Mouse (Mus musculus) gonadal fat pad, adult 2 months (tissue): Measurements from ENCODE around the gene Otop2. TPM values are rescaled to one million over a fixed set of nuclear protein-coding genes. Genes with fewer than 3 reads are reported as not detected.

Experiments
- DNase-seq: peaks from one replicate; pipeline ENCODE4 v3.0.0-alpha.2; 2012; ENCODE audit warnings: low read depth
- polyA plus RNA-seq: library from polyadenylated mRNA; depleted of rRNA; stranded (reverse); fragments of >200 nt; gene quantifications from 2 replicates; pipeline ENCODE4 v1.2.3, GENCODE M21; 2012

Otop2 gene
- polyA plus RNA-seq, 1 experiment = not detected

- DNase-seq = no peak
Observed at GRCm38 (mm10) chr11:115297214-115297826, 9.6 kb upstream of the Otop2 start, which contains the start of gene Fads6. Gene Fads6 (minus strand): TSS chr11:115297663.

GRCm38 (mm10) chr11:115298160-115298559 lies 8.8 kb upstream of the Otop2 start:
- no peak for DNase-seq

GRCm38 (mm10) chr11:115300745-115301144 lies 6.2 kb upstream of the Otop2 start:
- no peak for DNase-seq

- no peak for DNase-seq
Observed at GRCm38 (mm10) chr11:115301351-115301750, 5.6 kb upstream of the Otop2 start.

- no peak for DNase-seq
Observed at GRCm38 (mm10) chr11:115303167-115303566, 3.8 kb upstream of the Otop2 start.

- no peak for DNase-seq
Observed at GRCm38 (mm10) chr11:115308781-115309180, 1.8 kb downstream of the Otop2 start.

GRCm38 (mm10) chr11:115314249-115314648 lies 7.3 kb downstream of the Otop2 start:
- no peak for DNase-seq

GRCm38 (mm10) chr11:115317204-115317603 lies 10.2 kb downstream of the Otop2 start:
- DNase-seq = no peak

- DNase-seq = no peak
Observed at GRCm38 (mm10) chr11:115318245-115319027, 11.5 kb downstream of the Otop2 start.

- no peak for DNase-seq
Observed at GRCm38 (mm10) chr11:115319704-115320383, 12.9 kb downstream of the Otop2 start.

- no peak for DNase-seq
Observed at GRCm38 (mm10) chr11:115321906-115322693, 15.1 kb downstream of the Otop2 start, which contains the start of gene Ush1g. Gene Ush1g (minus strand): TSS chr11:115322041.

- DNase-seq = no peak
Observed at GRCm38 (mm10) chr11:115323354-115323753, 16.4 kb downstream of the Otop2 start.

GRCm38 (mm10) chr11:115326730-115327129 lies 19.8 kb downstream of the Otop2 start:
- DNase-seq = no peak

GRCm38 (mm10) chr11:115329339-115329738 lies 22.4 kb downstream of the Otop2 start:
- no peak for DNase-seq

- DNase-seq = no peak
Observed at GRCm38 (mm10) chr11:115334531-115334930, 27.6 kb downstream of the Otop2 start, which contains the start of gene Otop3. Gene Otop3 (plus strand): TSS chr11:115334731.

GRCm38 (mm10) chr11:115335223-115335622 lies 28.3 kb downstream of the Otop2 start:
- DNase-seq = no peak

GRCm38 (mm10) chr11:115336115-115336514 lies 29.2 kb downstream of the Otop2 start:
- DNase-seq = no peak

- no peak for DNase-seq
Observed at GRCm38 (mm10) chr11:115337350-115337749, 30.4 kb downstream of the Otop2 start.

- DNase-seq = no peak
Observed at GRCm38 (mm10) chr11:115337826-115338225, 30.9 kb downstream of the Otop2 start.

GRCm38 (mm10) chr11:115341246-115341645 lies 34.3 kb downstream of the Otop2 start:
- no peak for DNase-seq

- no peak for DNase-seq
Observed at GRCm38 (mm10) chr11:115341866-115342265, 34.9 kb downstream of the Otop2 start.

- no peak for DNase-seq
Observed at GRCm38 (mm10) chr11:115344967-115345366, 38.0 kb downstream of the Otop2 start.
